Mouse (Mus musculus) layer of hippocampus, adult 9-10 months (tissue): ENCODE results near the gene Man2c1.

Experiments used
- DNase-seq: peaks from one replicate; pipeline ENCODE4 v3.0.0; 2022; ENCODE audit warnings: low spot score

The Man2c1 gene

DNA sequence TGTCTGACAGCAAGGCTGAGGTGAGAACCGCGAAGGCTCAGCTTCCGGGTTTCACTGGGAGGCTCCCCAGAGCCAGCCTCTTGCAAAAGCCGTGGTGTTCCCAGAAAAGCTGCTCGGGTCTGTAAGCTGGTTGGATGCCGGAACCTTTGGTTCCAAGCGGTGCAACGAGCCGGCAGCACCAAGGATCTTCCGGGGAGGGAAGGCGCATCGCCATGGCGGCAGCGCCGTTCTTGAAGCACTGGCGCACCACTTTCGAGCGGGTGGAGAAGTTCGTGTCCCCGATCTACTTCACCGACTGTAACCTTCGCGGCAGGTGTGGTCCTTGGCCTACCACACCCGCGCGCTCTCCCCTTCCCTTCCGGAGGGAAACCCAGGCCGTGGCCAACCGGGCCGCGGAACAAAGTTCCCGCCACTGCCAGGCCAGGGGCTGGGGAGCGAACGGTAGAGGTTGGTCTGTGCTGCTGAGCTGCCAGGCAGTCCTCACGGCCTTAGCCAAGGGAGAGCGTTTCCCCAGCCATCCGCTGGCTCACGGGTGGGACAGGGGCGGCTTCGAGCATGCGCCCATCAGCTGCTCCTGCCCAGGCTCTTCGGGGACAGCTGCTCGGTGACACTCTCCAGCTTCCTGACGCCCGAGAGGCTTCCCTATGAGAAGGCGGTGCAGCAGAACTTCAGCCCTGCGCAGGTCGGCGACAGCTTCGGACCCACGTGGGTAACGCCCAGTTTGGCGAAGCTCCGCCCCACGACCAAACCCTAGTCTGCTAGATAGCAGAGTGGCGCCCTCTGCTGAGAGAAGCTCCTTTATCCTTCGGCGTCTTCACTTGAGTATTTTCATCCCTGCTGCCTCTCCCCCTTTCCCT is at the start of gene Man2c1:
Gene Man2c1 (plus strand): TSS at position 114 of the 857 bp plus-strand sequence.
- DNase-seq: peak; percentile 86

DNA sequence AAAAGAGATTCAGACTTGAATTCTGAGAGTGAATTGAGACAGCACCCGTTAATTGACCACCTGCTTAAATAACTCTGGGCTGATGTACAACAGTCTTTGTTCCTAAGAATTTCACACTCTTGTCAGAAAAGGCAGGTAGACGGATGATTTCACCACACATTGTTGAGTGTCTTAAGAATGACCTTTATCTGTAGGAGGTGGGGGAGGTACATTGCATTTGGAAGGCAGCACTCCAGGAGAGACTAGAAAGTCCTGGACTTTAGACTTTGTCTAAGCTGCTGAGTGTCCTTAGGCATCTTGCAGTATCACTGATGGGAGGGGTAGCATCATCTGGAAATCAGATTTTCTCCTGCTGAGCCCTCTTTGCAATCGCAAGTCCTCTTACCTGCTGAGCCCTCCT is 48.3 kb upstream of the Man2c1 start:
- DNase-seq: no peak

DNA sequence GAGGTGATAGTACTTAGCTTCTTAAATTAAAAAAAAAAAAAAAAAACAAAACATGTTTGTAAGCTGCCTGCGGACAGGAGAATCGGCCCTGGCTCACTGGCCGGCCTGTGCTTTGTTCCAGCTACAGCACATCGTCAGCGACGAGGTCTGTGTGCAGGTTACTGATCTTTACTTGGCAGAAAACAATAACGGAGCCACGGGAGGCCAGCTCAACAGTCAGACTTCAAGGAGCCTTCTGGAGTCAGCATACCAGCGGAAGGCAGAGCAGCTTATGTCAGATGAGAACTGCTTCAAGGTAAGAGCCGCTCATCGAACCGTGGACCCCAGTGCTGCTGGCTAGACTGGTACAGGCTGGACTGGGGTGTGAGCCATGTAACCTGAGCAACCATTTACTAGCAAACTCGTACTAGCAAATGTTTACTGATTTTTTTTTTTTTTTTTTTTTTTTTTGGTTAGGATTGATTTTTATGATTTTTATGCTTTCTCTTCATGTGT is 13.2 kb upstream of the Man2c1 start:
- no peak for DNase-seq

DNA sequence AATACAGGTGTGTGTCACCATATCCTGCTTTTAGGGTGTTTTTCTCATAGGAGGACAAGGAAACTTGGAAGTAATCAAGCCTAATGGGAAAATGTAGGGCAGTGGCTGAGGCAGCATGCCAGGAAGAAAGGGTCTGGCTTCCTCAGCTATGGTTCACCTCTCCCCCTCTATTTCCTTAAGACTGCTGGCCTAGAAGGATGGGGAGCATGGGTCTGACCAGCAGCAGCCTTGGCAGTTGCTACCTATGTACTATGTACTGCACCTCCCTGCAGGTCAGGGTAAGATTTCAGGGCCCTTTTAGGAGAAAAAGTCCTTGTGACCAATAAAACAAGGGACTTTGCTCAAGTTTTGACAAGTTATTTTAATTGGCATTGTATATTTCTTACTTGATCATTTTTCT is 849 bp upstream of the Man2c1 start:
- no peak for DNase-seq

DNA sequence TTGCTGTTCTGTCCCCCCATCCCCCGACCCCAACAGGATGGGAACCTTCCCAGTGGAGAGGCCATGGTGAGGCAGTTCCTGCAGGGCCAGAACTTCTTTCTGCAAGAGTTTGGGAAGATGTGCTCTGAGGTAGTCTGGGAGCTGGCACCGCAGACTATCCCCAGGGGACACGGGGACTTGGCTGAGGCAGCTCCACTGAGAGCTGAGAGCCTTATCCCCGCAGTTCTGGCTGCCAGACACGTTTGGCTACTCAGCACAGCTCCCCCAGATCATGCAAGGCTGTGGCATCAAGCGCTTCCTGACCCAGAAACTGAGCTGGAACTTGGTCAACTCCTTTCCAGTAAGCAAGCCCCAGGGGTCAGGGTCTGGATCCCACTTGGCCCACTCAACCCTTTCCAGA is 6.8 kb downstream of the Man2c1 start:
- DNase-seq: no peak

DNA sequence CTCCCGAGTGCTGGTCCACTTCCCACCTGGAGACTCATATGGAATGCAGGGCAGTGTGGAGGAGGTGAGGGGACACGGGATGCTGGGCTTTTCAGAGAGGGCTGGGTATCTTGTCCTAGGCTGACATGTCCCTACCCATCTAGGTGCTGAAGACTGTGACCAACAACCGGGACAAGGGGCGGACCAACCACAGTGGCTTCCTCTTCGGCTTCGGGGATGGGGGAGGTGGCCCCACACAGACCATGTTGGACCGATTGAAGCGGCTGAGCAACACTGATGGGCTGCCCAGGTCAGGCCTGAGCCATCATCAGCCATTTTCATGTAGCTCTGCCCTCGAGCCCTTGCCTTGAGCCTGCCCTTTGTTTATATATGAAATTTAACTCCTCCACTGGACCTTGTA is 7.3 kb downstream of the Man2c1 start:
- DNase-seq: no peak

DNA sequence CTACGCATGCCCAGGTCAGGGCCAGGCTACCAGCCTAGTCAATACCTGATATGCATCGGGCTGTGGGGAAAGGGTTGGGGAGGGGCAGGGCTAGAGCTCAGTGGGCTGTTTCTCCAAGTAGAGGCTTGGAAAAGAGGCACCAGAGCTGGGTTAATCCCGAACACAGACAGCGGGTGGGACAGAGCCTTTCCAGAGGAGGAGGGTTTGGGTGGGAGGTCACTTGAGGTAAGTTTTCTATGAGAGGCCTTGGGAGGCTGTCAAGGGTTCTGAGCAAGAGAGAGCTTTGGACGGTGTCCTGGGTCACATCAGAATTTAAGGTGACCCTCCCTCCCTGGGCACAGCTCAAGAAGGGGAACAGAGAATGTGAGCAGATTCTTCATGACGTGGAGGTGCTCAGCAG is 8.0 kb downstream of the Man2c1 start:
- DNase-seq: no peak

DNA sequence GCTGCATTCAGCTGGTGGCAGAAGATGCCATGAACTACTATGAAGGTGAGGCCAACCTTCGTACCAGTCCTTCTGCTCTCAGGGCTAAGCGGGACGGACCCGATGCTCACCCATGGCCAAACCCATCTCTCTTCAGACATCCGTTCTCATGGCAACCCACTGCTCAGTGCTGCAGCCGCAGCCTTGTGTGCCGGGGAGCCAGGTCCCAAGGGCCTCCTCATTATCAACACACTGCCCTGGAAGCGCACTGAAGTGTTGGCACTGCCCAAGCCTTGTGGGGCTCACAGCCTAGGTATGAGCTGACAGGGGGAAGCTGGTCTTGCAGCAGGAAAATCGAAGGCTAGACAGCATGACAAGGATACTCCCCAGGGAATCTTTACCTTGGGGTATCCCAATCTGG is 8.6 kb downstream of the Man2c1 start:
- DNase-seq: no peak

DNA sequence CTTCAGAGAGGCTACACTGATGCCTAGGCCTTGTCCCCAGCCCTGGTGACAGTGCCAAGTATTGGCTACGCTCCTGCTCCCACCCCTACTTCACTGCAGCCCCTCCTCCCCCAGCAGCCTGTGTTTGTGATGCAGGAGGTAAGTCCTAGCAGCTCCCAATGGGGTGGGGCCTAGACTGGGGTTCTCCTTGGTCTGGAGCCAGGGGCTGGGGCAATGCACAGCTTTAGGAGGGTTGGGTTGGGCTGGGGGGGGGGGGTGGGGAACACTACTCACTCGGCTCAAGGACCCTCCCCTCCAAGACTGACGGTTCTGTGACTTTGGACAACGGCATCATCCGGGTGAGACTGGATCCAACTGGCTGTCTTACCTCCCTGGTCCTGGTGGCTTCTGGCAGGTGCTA is 9.1 kb downstream of the Man2c1 start:
- DNase-seq: no peak

DNA sequence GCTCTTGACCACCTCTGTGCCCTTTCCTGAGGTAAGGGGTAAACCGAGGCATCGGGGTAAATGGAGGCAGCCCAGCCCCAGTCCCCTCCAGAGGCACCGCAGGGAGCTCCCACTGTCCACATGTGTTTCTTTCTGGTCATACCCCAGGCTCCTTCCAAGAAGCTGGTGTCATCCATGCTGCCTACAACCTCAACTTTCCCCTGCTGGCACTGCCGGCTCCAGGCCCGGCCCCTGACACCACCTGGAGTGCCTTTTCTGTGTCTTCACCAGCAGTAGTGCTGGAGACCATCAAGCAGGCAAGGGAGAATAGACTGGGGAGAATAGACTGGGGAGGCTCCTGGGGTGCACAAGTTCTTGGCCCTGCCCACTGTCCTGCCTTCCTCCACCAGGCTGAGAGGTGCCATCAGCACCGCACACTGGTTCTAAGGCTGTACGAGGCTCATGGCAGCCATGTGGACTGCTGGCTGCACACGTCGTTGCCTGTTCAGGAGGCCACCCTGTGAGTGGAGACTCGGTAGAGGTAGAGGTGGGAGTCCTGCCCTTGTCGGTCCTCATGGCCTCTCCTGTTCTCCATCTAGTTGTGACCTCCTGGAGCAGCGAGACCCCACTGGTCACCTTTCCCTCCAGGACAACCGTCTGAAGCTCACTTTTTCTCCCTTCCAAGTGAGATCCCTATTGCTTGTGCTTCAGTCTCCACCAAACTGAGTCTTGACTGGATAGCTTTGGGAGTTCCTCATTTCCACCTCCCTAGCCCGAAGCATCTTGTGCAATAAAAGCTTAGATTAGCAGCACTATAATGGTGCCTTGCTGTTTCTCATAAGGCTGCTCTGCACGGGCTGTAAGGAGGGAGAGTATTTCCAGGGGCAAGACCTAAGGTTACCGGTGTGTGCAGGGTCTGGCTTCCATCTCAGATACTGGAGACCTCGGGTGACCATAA is 11.2 kb downstream of the Man2c1 start:
- DNase-seq: no peak

DNA sequence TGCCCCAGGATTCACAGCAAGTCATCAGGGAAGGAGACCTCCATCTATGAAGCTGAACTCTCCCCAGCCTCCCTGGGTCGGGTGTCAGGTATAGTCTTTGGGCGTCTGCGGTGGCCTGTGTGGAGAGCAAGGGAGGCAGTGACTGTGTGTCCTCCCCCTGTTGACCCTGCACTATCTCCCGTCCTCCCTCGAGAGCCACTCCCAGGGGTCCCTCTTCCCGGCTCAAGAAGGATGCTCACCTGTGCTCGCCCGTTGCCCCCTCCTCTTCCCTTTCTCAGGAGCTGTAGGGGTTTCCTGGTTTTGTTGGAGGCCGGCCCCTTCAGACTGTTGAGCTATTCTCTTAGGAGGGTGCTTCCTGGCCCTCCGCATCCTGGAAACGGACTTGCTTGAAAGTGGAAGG is 12.7 kb downstream of the Man2c1 start:
- DNase-seq: no peak

DNA sequence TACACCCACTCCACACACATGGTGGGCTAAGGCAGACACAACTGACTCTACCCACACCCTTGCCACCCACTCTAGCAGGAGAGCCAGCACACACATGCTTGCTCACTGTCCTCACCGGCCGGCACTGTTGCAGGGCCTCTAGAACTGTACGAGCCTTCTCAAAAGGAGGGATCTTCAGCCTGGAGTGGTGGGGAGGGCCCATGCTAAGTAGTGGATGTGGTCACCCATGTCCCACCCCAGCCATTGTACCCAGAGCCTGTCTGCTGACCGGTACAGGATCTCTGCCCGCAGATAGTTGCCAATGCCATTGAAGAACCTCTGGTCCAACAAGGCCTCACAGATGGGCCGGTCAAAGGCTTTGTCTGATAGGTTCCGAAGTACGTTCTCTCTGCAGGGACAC is 14.3 kb downstream of the Man2c1 start:
- no peak for DNase-seq

DNA sequence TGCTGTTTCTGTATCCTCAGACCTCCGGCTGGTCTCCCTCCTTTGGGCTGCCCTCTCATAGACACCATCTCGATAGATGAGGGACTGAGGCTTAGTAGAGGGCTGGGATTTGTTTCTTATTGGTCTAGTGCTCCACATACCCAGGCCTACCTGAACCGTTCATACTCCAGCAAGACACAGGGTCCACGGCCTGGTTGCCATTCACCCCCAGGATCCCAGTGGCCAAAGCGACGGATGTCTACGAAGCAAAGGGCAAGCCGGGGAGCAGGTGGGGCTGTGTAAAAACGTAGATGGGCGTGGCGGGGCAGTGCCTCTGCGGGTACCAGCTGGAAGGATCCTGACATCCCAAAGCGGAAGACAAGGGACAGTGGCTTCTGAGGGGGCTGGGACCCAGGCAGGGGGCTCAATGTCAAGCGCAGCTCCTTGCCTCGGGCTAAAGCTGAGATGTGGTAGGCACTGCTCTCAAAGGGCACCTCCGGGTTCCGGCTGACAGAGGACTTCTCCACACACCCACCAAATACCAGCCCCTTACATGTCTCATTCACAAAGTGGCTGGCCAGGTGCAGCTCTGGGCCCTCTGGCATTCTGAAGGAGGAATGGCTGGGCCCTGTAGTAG is 16.1 kb downstream of the Man2c1 start:
- no peak for DNase-seq

DNA sequence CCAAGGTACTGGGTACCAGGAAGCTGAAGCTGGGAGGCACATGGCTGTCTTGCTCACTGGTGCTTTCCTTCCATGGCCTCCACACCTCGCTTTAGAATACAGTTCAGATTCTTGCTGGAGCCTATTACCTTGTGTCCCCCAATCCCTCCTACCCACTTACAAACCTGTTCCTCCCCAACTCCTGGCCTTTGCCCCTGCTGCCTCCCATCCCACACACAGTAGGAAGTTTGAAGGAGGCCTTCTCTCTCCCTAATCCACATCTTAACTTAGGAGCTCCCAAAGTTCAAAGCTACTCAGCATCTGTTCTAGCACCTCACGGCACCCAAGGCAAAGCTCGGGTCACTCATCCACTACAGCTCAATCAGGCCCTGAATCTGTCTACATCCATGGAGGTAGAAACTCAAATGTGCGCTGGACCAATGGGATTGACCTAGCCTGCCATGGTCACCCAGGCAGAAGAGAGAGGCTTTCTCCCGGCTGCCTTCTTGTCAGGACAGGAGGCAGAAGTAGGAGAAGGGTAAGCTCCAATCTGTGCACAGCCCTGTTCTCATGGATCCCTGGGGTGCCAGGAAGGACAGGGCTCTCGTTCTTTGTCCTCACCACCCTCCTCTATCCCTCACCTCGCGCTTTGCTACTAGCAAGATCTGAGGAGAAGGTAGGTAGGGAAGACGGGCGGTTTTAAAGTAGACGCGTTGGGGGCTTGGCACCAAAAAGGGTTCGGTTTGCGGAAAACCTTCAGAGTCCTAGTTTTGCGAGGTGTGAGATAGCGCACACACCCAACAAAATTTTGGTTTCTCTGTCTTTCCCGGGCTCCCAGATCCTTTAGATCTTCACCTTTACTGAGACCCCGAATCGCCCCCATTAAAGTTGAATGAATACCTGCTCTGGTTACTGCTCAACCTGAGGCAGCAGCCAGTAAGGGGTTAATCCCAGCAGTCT is 17.0 kb downstream of the Man2c1 start:
- DNase-seq: no peak

DNA sequence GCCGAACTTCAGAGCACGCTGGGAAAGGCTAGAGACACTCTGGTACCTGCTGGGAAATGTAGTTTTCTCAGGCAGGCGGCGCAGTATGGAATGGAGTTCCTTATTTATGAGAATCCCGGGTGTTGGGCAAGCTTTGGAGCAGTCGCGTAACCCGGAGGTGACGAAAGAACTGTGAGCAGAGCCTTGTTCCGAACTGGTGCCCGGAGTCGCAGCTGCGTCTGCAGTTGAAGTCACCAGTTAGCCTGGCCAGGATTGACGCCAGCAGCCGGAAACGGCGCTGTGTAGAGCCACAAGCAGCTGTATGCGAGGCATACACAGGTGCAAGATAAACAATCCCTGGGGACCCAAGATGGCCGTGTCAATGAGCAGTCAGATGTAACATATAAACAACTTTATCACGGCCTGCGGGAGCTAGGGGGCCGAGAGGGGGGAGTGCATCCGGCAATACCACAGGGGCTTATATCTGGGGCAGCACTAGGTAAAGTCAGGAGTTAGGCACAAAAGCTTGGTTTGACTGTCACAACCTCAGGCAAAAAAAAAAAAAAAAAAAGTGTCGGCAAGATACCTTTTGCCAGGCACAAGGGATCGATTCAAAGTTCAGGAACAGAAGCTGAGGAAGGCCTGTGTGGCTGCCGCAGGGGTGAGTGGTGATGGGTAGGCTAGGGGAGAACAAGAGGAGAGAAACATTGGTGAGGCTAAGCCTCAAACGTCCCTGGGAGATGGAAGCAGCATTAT is 17.8 kb downstream of the Man2c1 start, which contains the start of gene Neil1:
Gene Neil1 (minus strand): TSS at position 162 of the 735 bp plus-strand sequence.
- DNase-seq: peak; percentile 89

DNA sequence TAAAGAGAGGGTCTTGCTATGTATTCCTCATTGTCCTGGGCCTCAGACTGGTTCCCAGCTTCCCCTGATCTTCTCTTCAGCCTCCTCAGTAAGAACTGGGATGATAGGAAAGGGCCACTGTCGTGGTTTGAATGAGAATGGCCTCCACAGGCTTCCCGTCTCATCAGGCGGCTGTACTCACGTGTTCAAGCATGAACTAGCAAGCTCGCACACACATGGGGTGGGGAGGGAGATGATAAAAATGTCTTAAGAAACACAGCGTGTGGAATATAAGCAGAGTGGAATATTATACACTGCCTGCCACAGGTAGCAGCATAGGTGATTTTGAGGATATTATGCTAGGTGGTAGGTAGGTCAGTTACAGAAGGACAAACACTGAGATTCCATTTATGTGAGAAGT is 18.5 kb downstream of the Man2c1 start:
- DNase-seq: no peak

DNA sequence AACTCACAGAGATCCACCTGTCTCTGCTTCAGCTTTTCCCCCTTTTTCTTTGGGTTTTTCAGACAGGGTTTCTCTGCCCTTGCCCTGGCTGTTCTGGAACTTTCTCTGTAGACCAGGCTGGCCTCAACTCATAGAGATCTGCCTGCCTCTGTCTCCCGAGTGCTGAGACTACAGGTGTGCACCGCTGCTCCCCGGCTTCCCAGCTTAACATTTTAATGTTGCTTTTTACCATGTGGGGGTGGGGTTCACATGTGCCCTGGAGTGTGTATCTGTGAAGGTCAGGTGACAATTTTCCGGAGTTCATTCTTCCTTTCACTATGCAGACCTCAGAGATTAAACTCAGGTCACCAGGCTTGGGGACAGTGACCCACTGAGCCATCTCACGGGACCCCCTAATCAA is 19.7 kb downstream of the Man2c1 start:
- no peak for DNase-seq

DNA sequence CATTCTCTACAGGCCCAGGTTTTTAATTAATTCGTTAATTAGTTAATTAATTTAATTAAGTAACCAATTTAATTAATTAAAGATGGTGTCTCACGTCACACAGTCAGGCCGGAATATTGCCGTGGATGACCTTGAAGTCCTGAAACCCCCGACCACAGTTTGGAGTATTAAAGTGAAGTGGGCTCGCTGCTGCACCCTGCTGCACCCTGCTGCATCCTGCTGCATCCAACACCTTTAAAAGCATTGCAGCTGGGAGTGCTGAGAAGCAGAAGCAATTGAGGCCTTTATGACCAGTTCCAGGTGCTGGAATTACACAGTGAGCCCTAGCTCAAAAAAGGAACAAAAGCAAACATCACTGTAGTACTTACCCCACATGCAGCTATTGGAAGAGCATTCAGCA is 21.8 kb downstream of the Man2c1 start:
- DNase-seq: no peak

DNA sequence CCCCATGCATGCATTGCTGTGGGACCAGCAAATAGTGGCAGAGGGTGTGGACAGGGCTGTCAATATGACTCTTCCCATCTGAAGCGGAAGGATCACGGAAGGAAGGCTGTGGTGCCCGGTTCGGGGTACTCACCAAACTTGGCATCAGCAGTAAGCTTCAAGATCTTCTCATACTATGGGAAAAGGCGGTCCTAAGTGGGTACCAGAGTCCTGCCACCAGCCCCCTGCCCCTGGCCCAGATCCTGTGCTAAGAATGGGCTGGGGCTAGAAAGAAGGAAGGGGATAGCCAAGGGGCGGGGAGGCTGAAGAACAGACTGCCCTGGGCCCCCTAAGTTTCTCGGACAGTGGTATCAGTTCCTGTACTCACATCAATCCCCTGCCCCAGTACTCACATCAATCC is 25.9 kb downstream of the Man2c1 start:
- no peak for DNase-seq

DNA sequence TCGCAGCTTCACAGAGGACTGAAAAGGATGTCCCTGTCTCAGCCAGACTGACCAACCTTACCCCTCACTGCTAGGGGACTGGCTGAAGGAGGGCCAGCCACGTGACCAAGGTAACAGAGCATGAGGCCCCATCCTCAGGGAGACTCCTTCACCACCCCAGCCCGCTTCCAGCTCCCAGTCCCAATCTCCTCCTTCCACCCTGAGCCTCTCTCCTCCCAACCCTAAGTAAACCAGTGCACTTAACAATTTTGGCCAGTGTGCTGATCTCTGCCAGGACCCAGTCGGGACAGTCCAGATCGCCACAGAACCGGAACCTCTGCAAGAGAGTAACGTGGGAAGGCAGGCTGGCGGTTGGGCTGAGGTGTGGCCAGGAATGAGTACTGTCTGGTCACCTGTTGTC is 26.3 kb downstream of the Man2c1 start:
- no peak for DNase-seq

DNA sequence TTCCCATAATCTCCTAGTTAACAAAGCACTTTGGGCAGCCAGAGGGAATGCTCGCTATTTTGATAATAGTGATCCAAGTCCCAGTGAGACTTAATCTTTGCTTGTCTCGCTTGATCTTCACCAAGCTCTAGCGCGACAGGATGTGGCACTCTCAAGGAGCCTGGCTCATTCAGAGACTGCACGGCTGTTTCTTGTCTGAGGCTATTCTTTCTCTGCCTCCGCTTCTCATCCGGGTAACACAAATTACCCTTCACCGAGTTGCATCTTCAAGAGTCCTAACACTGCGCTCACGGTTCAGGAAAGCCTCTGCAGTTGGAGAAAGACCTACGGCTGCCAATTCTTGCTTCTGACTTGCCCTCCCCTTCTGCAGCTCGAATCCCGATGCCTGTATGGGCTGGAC is 27.0 kb downstream of the Man2c1 start:
- no peak for DNase-seq
